In genomic region chr4:4437559-4437958, GRCm38 (mm10) we compare ENCODE assay signal across 25 mouse cellular contexts.
DNase-seq lines count a peak whose midpoint lies in the region; ATAC-seq and TF ChIP-seq lines count a peak whose summit lies in the region.
"Had no signal": no experiment of that assay in that cellular context is flagged by ENCODE, and none has a peak within 500 bp of the region (broad histone marks: within the 10 kb centered on the region; RNA-seq: fewer than 3 reads in every experiment).

No protein-coding gene starts in this region.

- H3K4me3 ChIP-seq in midbrain, embryonic 14.5 days (replicated peaks; ENCODE audit: low read depth, low read length) = no peak overlapping the region
- H3K4me3 ChIP-seq in midbrain, postnatal 0 days (ENCODE audit: low read depth, low read length) = no peak overlapping the region
- no peak overlapping the region for H3K4me3 ChIP-seq in olfactory bulb, adult 2 months (ENCODE audit: insufficient read depth, low read depth, low read length)
- H3K4me3 ChIP-seq in intestine, embryonic 16.5 days (ENCODE audit: low read length) = no peak overlapping the region
- H3K4me3 ChIP-seq: embryonic facial prominence, embryonic 10.5 days; embryonic facial prominence, embryonic 12.5 days; forebrain, embryonic 13.5 days; forebrain, embryonic 15.5 days had no signal

- H3K36me3 ChIP-seq in midbrain, embryonic 14.5 days (ENCODE audit: control insufficient read depth, insufficient read depth, low read length) = no peaks in the 10 kb centered on the region
- no peaks in the 10 kb centered on the region for H3K36me3 ChIP-seq in midbrain, postnatal 0 days (ENCODE audit: insufficient read depth, low read length)
- no peaks in the 10 kb centered on the region for H3K36me3 ChIP-seq in intestine, embryonic 16.5 days (ENCODE audit: control insufficient read depth, insufficient read depth, low read length)
- H3K36me3 ChIP-seq: embryonic facial prominence, embryonic 10.5 days; embryonic facial prominence, embryonic 12.5 days; forebrain, embryonic 15.5 days; G1E had no signal

- H3K4me1 ChIP-seq in midbrain, embryonic 14.5 days (ENCODE audit: control insufficient read depth, insufficient read depth, low read length) = no peaks in the 10 kb centered on the region
- H3K4me1 ChIP-seq in midbrain, postnatal 0 days (ENCODE audit: insufficient read depth, low read length) = no peaks in the 10 kb centered on the region
- 0 out of 2 replicates have a peak, but pooled peaks cover 2% of the 10 kb centered on the region for H3K4me1 ChIP-seq in olfactory bulb, adult 2 months (ENCODE audit: control insufficient read depth, insufficient read depth, low read length)
- H3K4me1 ChIP-seq in intestine, embryonic 16.5 days (ENCODE audit: control insufficient read depth, insufficient read depth, low read length) = no peaks in the 10 kb centered on the region
- H3K4me1 ChIP-seq: embryonic facial prominence, embryonic 10.5 days; embryonic facial prominence, embryonic 12.5 days; forebrain, embryonic 13.5 days; forebrain, embryonic 15.5 days had no signal

- 60% methylated on average over 1 of the region's 1 CpGs for WGBS in midbrain, embryonic 14.5 days
- WGBS in midbrain, postnatal 0 days = 68% methylated on average over 1 of the region's 1 CpGs
- whole genome bisulfite sequencing in olfactory bulb, adult 2 months = 65% methylated on average over 1 of the region's 1 CpGs
- WGBS in intestine, embryonic 16.5 days = 86% methylated on average over 1 of the region's 1 CpGs

- peak; percentile 4 for DNase-seq in midbrain, embryonic 14.5 days
- no peak for DNase-seq in midbrain, postnatal 0 days (ENCODE audit: low spot score)
- peak; percentile 57 for DNase-seq in R1 (ENCODE audit: low read depth, low spot score)
- no peak for DNase-seq in testis, postnatal 10 days (ENCODE audit: low spot score)
- DNase-seq: adrenal gland, adult 8-10 months; adrenal gland, postnatal 14 days; adrenal gland, postnatal 36 days; B cell, adult 2 months; cerebellum, adult 11-12 months; cerebellum, adult 2 months; cerebellum, adult 9-10 months; cerebellum, postnatal 10 days; cerebellum, postnatal 25 days; forebrain, postnatal 0 days had no signal

- ATAC-seq in midbrain, embryonic 14.5 days (ENCODE audit: low FRiP score, low TSS enrichment) = no peak
- ATAC-seq in midbrain, postnatal 0 days (ENCODE audit: low FRiP score) = no peak
- no peak for ATAC-seq in intestine, embryonic 16.5 days
- ATAC-seq: activated CD4-positive, CD25-positive, alpha-beta regulatory T cell, adult 4 months; CD4-positive, CD25-positive, alpha-beta regulatory T cell, adult 4 months; forebrain, embryonic 13.5 days; forebrain, embryonic 15.5 days; forebrain, postnatal 0 days; Patski had no signal

- TF ChIP-seq CTCF in midbrain, postnatal 0 days (IDR thresholded peaks at IDR 0.05) = no peak
- no peak for TF ChIP-seq CTCF in olfactory bulb, adult 2 months (IDR thresholded peaks at IDR 0.05; ENCODE audit: insufficient read depth, low read depth, low read length)

- H3K27me3 ChIP-seq in midbrain, embryonic 14.5 days (ENCODE audit: control insufficient read depth, insufficient read depth, low read length) = no peaks in the 10 kb centered on the region
- H3K27me3 ChIP-seq in midbrain, postnatal 0 days (ENCODE audit: insufficient read depth, low read length) = no peaks in the 10 kb centered on the region
- H3K27me3 ChIP-seq in intestine, embryonic 16.5 days (replicated peaks; ENCODE audit: control insufficient read depth, insufficient read depth, low read length) = no peaks in the 10 kb centered on the region
- H3K27me3 ChIP-seq: CH12.LX; embryonic facial prominence, embryonic 12.5 days; forebrain, embryonic 13.5 days; forebrain, embryonic 15.5 days; Patski had no signal

- no peak overlapping the region for H3K9ac ChIP-seq in midbrain, embryonic 14.5 days (replicated peaks; ENCODE audit: low read length)
- no peak overlapping the region for H3K9ac ChIP-seq in midbrain, postnatal 0 days (replicated peaks; ENCODE audit: low read length, poor library complexity, severe bottlenecking)
- no peak overlapping the region for H3K9ac ChIP-seq in intestine, embryonic 16.5 days (ENCODE audit: low read depth, low read length)
- H3K9ac ChIP-seq: embryonic facial prominence, embryonic 12.5 days; forebrain, embryonic 13.5 days; forebrain, embryonic 15.5 days; forebrain, postnatal 0 days had no signal

- no peaks in the 10 kb centered on the region for H3K9me3 ChIP-seq in midbrain, embryonic 14.5 days (ENCODE audit: control insufficient read depth, low read length)
- no peaks in the 10 kb centered on the region for H3K9me3 ChIP-seq in midbrain, postnatal 0 days (ENCODE audit: low read length)
- no peaks in the 10 kb centered on the region for H3K9me3 ChIP-seq in intestine, embryonic 16.5 days (ENCODE audit: control insufficient read depth, low read length)
- H3K9me3 ChIP-seq: embryonic facial prominence, embryonic 10.5 days; embryonic facial prominence, embryonic 12.5 days; forebrain, embryonic 13.5 days; forebrain, embryonic 15.5 days; G1E had no signal

- H3K4me2 ChIP-seq in midbrain, embryonic 14.5 days (ENCODE audit: low read length) = no peak overlapping the region
- no peak overlapping the region for H3K4me2 ChIP-seq in midbrain, postnatal 0 days (ENCODE audit: low read depth, low read length, poor library complexity, severe bottlenecking)
- H3K4me2 ChIP-seq in intestine, embryonic 16.5 days (ENCODE audit: low read depth, low read length) = no peak overlapping the region
- H3K4me2 ChIP-seq: embryonic facial prominence, embryonic 12.5 days; forebrain, embryonic 13.5 days; forebrain, embryonic 15.5 days had no signal

- no peak overlapping the region for H3K27ac ChIP-seq in midbrain, embryonic 14.5 days (replicated peaks; ENCODE audit: low read depth, low read length)
- H3K27ac ChIP-seq in midbrain, postnatal 0 days (ENCODE audit: low read depth, low read length) = no peak overlapping the region
- peak overlapping the region; percentile 90 for H3K27ac ChIP-seq in olfactory bulb, adult 2 months (ENCODE audit: insufficient read depth, low read depth, low read length)
- no peak overlapping the region for H3K27ac ChIP-seq in intestine, embryonic 16.5 days (ENCODE audit: low read length)
- H3K27ac ChIP-seq: embryonic facial prominence, embryonic 10.5 days; embryonic facial prominence, embryonic 12.5 days; forebrain, embryonic 13.5 days; forebrain, embryonic 15.5 days had no signal

- no peak for TF ChIP-seq POLR2A in olfactory bulb, adult 2 months (IDR thresholded peaks at IDR 0.05; ENCODE audit: insufficient read depth, low read depth, low read length)

Comparison
In these comparisons a context has a peak if more than half of its experiments do, and no peak if none do; other contexts are left out.
1. DNase-seq: peak in midbrain, embryonic 14.5 days (single experiment) and R1 (single experiment); none in midbrain, postnatal 0 days (single experiment) and testis, postnatal 10 days (single experiment).